Mouse (Mus musculus): ENCODE data around the gene Barx1. TPM values are rescaled to one million over a fixed set of nuclear protein-coding genes. Genes with fewer than 3 reads are reported as not detected.
A peak's percentile ranks its signal among the peaks of the same experiment; 100 is the strongest.

Barx1 gene
- polyA plus RNA-seq (2012) = not detected in 2 replicates

DNA sequence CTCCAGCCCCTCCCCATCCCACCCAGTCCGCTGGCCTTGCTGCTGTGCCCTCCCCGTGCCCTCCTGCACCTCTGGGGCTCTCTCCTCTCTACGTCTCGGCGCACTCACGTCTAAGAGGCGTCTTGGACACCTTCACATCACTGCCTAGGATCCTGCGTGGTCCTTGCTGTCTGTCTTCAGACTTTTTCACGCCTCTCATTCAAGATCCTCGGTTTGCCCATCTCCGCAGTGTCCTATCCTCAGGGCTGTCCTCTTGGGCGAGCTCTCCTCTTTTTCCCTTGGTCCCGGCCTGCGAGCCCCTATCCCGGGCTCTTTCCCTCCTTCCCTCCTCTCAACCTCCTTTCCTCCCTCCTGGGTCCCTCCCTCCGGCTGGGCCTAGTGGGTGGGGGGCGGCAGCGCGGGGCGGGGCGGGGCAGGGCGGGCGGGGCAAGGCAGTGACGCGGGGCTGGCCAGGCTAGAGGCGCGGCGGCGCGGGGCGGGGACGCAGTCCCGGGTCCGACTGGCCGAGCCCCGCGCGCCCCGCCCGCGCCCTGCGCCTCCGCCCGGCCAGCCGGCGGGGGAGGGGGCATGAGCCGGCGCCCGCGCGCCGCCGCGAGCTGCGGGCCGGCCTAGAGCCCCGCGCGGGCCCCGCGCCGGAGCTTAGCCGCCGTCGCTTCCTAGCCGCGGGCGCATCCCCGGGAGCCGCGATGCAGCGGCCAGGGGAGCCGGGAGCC, at the start of gene Barx1:
Barx1 (plus strand) TSS at position 568 of the 713 bp plus-strand sequence.
- Histone ChIP-seq H3K36me3 (ENCODE audit: control insufficient read depth) (no peaks in the 10 kb centered on the region), H3K4me3 (replicated peaks) (no peak within 1 kb of the TSS), H3K27me3 (ENCODE audit: control insufficient read depth) (peaks cover 100% of the 10 kb centered on the region), H3K9me3 (ENCODE audit: control insufficient read depth, low read length) (peaks cover 4% of the 10 kb centered on the region; the same call in 1 of the 2 replicates), H3K4me1 (ENCODE audit: control insufficient read depth) (no peaks in the 10 kb centered on the region)
- TF ChIP-seq TAL1 (IDR thresholded peaks at IDR 0.05; ENCODE audit: low read length) (no peak), GATA1 (IDR thresholded peaks at IDR 0.05; ENCODE audit: low read length) (no peak)

DNA sequence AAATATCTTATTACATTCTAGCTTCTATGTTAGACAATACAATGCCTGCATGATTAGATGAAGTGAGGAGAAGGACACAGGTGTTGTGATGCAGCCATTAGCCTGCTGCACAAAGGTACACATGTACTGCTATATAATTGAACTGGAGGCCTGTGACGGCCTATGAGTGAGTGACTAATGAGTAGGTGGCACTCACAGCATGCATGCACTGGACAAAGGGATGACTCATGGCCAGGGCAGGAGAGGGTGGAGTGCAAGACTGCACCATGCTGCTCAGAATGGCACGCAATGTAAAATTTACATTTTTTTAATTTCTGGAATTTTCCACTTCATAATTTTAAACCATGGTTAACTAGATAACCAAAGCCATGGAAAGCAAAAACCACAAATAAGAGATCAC, 48.3 kb upstream of the Barx1 start:
- no peaks in the 10 kb centered on the region; the same call in 1 of the 2 replicates for H3K27me3 ChIP-seq (ENCODE audit: control insufficient read depth)
- no peaks in the 10 kb centered on the region for H3K4me1 ChIP-seq (ENCODE audit: control insufficient read depth)
- no peak overlapping the region for H3K4me3 ChIP-seq (replicated peaks)
- TF ChIP-seq TAL1 (IDR thresholded peaks at IDR 0.05; ENCODE audit: low read length) (no peak), GATA1 (IDR thresholded peaks at IDR 0.05; ENCODE audit: low read length) (no peak)
- peaks cover 20% of the 10 kb centered on the region for H3K9me3 ChIP-seq (ENCODE audit: control insufficient read depth, low read length)
- no peaks in the 10 kb centered on the region for H3K36me3 ChIP-seq (ENCODE audit: control insufficient read depth)

DNA sequence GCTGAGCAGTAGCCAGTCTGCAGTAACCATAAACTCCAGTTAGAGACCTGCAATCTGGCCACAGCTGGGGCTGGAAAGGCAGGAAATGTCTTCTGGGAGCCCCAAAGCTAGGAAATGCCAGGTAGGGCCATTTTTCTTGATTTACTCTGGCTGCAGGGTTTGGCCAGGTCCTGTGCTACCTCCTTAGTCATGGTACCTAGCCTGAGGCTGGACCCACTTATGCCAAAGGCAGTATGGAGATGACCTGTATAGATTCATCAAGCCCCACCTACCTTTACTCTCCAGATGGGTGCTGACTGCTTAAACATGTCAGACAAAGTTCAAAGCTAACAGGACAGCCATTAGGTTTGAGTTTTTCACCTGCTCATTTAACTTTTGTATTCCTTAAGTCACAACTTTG, 45.0 kb upstream of the Barx1 start:
- Histone ChIP-seq H3K4me1 (ENCODE audit: control insufficient read depth) (no peaks in the 10 kb centered on the region), H3K36me3 (ENCODE audit: control insufficient read depth) (no peaks in the 10 kb centered on the region), H3K9me3 (ENCODE audit: control insufficient read depth, low read length) (peaks cover 20% of the 10 kb centered on the region), H3K4me3 (replicated peaks) (no peak overlapping the region), H3K27me3 (ENCODE audit: control insufficient read depth) (no peaks in the 10 kb centered on the region; the same call in none of the 2 replicates)
- no peak for TF ChIP-seq TAL1 (IDR thresholded peaks at IDR 0.05; ENCODE audit: low read length)

DNA sequence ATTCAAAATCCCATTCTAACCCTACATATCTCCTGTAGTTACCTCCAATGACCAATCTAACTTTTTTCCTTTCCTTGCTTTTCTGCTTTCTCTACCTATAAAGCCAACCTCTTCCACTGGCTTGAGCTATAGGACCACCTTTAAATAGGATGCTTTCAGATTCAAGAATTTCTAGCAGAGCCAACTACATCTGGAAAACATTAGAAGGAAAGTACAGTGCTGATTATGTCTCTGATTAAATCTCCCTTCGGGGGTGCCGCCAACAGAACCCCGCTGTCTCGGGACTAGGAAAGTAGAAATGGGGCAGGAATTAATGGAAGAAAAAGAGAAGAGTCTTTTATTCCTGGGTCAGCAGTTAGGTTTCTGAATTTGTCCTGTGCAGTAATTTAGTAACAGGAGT, 43.9 kb upstream of the Barx1 start:
- no peaks in the 10 kb centered on the region for H3K4me1 ChIP-seq (ENCODE audit: control insufficient read depth)
- H3K36me3 ChIP-seq (ENCODE audit: control insufficient read depth) = no peaks in the 10 kb centered on the region
- TF ChIP-seq GATA1 (IDR thresholded peaks at IDR 0.05; ENCODE audit: low read length) (no peak), TAL1 (IDR thresholded peaks at IDR 0.05; ENCODE audit: low read length) (no peak)
- peaks cover 20% of the 10 kb centered on the region for H3K9me3 ChIP-seq (ENCODE audit: control insufficient read depth, low read length)
- no peak overlapping the region for H3K4me3 ChIP-seq (replicated peaks)
- H3K27me3 ChIP-seq (ENCODE audit: control insufficient read depth) = peaks cover 2% of the 10 kb centered on the region

DNA sequence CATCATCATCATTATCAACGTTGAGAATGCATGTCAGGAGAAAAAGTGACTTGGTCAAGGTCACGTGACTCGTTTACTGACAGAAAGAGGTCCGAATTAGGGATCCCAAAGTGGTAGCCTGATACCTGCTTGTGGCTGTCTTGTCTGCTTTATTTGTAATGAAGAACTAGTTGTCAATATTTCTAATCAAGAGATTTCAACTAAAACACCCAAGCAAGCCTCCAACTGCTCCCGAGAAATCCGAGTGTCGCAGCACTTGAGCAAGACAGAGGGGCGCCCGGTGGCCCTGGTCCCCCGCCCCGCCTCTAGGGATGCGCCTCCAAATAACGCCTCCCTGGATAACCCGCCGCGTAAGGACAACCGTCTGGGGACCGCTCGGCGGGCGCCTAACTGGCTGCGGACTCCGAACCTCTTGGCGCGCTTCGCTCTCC, 37.8 kb upstream of the Barx1 start:
- Histone ChIP-seq H3K36me3 (ENCODE audit: control insufficient read depth) (no peaks in the 10 kb centered on the region), H3K27me3 (ENCODE audit: control insufficient read depth) (peaks cover 33% of the 10 kb centered on the region), H3K4me1 (ENCODE audit: control insufficient read depth) (peaks cover 8% of the 10 kb centered on the region), H3K4me3 (replicated peaks) (peak overlapping the region; percentile 60), H3K9me3 (ENCODE audit: control insufficient read depth, low read length) (peaks cover 4% of the 10 kb centered on the region)
- no peak for TF ChIP-seq TAL1 (IDR thresholded peaks at IDR 0.05; ENCODE audit: low read length)
- no peak for TF ChIP-seq GATA1 (IDR thresholded peaks at IDR 0.05; ENCODE audit: low read length)

DNA sequence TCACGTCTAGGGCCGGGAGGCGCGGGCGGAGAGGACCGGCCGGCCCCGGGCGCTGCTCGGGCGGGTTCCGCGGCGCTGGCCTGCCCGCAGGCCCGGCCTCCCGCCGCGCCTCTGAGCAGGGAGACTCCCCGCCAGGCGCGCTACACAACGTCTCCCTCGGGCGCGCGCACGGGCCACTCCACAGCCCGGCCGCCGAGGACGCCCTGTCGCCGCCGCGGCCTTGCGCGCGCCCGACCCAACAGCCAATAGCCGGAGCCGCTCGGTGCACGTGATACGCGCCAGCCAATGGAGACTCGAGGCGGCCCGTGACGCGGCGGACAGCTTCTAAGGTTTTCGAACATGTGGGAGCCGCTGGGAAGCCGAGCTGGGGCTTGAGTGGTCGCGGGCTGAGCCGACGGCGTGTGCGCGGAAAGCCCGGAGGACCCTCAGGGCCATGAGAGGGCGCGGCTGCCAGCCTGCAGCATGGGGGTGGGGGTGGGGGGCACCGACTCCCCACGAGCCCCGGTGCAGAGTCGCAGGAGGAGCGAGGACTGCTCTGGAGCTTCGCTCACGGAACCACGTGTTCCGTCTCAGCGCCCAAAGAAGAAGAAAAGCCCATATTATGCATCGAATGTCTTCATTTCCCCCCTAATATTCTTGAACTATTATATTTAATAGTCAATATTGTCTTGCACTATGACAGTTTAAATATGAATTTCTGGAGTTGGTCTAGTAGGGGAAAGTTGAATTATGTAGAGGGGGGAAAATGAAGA, 37.2 kb upstream of the Barx1 start, which contains the start of gene Ptpdc1:
Ptpdc1 (minus strand) TSS at position 232 of the 752 bp plus-strand sequence.
- Histone ChIP-seq H3K9me3 (ENCODE audit: control insufficient read depth, low read length) (peaks cover 4% of the 10 kb centered on the region), H3K4me1 (ENCODE audit: control insufficient read depth) (peaks cover 8% of the 10 kb centered on the region), H3K36me3 (ENCODE audit: control insufficient read depth) (no peaks in the 10 kb centered on the region), H3K4me3 (replicated peaks) (peak within 1 kb of the TSS; percentile 60), H3K27me3 (ENCODE audit: control insufficient read depth) (peaks cover 33% of the 10 kb centered on the region)
- no peak for TF ChIP-seq TAL1 (IDR thresholded peaks at IDR 0.05; ENCODE audit: low read length)
- TF ChIP-seq GATA1 (IDR thresholded peaks at IDR 0.05; ENCODE audit: low read length) = no peak

DNA sequence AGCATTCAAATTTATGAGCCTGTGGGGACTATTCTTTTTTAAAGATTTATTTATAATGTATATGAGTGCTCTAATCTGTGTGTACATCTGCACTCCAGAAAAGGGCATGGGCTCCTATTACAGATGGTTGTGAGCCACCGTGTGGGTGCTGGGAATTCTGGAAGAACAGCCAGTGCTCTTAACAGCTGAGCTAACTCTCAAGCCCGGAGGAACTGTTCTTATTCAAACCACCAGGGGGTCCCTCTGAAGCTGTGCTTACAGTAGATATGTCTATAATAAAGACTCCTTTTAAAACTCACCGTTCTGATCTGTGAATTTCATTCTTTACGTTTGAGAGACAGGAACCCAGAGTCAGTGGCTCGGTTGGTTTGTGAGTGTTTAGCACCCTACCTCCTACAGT, 31.1 kb upstream of the Barx1 start:
- Histone ChIP-seq H3K4me3 (replicated peaks) (no peak overlapping the region), H3K27me3 (ENCODE audit: control insufficient read depth) (peaks cover 4% of the 10 kb centered on the region), H3K36me3 (ENCODE audit: control insufficient read depth) (no peaks in the 10 kb centered on the region), H3K4me1 (ENCODE audit: control insufficient read depth) (no peaks in the 10 kb centered on the region), H3K9me3 (ENCODE audit: control insufficient read depth, low read length) (no peaks in the 10 kb centered on the region)
- no peak for TF ChIP-seq GATA1 (IDR thresholded peaks at IDR 0.05; ENCODE audit: low read length)
- TF ChIP-seq TAL1 (IDR thresholded peaks at IDR 0.05; ENCODE audit: low read length) = no peak

DNA sequence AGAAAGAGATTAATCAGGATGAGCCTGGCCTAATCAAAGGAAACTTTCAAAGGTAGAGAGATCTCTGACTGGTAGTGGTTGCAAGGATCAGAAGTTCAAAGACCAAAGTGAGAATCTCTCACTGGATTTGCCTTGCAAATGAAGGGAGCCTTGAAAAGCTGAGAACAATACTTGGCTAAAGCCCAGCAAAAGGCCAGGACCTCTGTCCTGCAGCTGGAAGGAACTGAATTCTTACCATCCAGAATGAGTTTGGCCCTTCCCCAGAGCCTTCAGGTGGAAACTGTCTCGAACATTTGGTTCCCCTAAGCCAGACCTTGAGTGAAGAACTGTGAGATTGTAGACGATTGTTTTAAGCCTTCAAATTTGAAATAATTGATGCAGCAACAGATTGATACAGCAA, 25.1 kb upstream of the Barx1 start:
- H3K4me3 ChIP-seq (replicated peaks) = no peak overlapping the region
- no peaks in the 10 kb centered on the region for H3K4me1 ChIP-seq (ENCODE audit: control insufficient read depth)
- H3K27me3 ChIP-seq (ENCODE audit: control insufficient read depth) = no peaks in the 10 kb centered on the region
- no peaks in the 10 kb centered on the region for H3K36me3 ChIP-seq (ENCODE audit: control insufficient read depth)
- no peaks in the 10 kb centered on the region for H3K9me3 ChIP-seq (ENCODE audit: control insufficient read depth, low read length)
- TF ChIP-seq GATA1 (IDR thresholded peaks at IDR 0.05; ENCODE audit: low read length) (no peak), TAL1 (IDR thresholded peaks at IDR 0.05; ENCODE audit: low read length) (no peak)

DNA sequence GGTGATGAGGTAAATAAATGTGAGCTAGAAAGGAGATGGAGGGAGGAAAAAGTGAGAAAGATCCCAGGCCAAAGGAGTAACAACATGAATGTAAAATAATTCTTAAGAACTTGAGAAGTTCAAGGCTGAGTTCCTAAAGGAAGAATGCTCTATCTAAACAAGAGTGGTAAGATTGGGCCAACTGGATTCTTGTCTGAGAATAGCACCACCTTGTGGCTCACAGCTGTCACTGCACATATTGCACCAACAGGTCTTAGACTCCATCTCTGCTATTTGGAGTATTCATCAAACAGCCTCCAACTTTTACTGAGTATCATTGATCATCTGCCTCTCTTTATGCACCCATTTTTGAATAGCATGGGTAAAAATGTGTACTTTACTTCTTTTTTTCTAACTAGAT, 23.2 kb upstream of the Barx1 start:
- Histone ChIP-seq H3K9me3 (ENCODE audit: control insufficient read depth, low read length) (no peaks in the 10 kb centered on the region), H3K36me3 (ENCODE audit: control insufficient read depth) (no peaks in the 10 kb centered on the region), H3K27me3 (ENCODE audit: control insufficient read depth) (no peaks in the 10 kb centered on the region), H3K4me3 (replicated peaks) (no peak overlapping the region), H3K4me1 (ENCODE audit: control insufficient read depth) (no peaks in the 10 kb centered on the region)
- TF ChIP-seq GATA1 (IDR thresholded peaks at IDR 0.05; ENCODE audit: low read length) = no peak
- TF ChIP-seq TAL1 (IDR thresholded peaks at IDR 0.05; ENCODE audit: low read length) = no peak
